Mouse (Mus musculus) midbrain, postnatal 0 days (tissue): ENCODE data around the gene Nrn1l. TPM values are rescaled to one million over a fixed set of nuclear protein-coding genes. Genes with fewer than 3 reads are reported as not detected.

Experiments
- ATAC-seq: fragments of 200-750 bp; cut with Nextera tagmentation; 2 replicates; pipeline ENCODE4 v1.8.0; 2017; ENCODE audit warnings: moderate number of reproducible peaks, mild to moderate bottlenecking, moderate TSS enrichment, moderate library complexity; ENCODE audit not compliant: low FRiP score
- DNase-seq: peaks from one replicate; pipeline ENCODE4 v3.0.0-alpha.2; 2015; ENCODE audit warnings: low spot score
- H3K27ac ChIP-seq: fragments of 300-500 bp; sonication (generic); 2 replicates; pipeline ENCODE4 v1.5.1; 2014; ENCODE audit warnings: low read depth, mild to moderate bottlenecking, low read length, mixed read lengths
- H3K27me3 ChIP-seq: fragments of 300-500 bp; sonication (generic); 2 replicates; pipeline ENCODE4 v1.6.1; 2014; ENCODE audit warnings: low read length, control low read depth, mixed read lengths; ENCODE audit not compliant: insufficient read depth
- H3K36me3 ChIP-seq: fragments of 300-500 bp; sonication (generic); 2 replicates; pipeline ENCODE4 v1.6.1; 2014; ENCODE audit warnings: low read length, control low read depth, mixed read lengths; ENCODE audit not compliant: insufficient read depth
- H3K4me1 ChIP-seq: fragments of 300-500 bp; sonication (generic); 2 replicates; pipeline ENCODE4 v1.6.1; 2014; ENCODE audit warnings: mild to moderate bottlenecking, control low read depth, antibody characterized with exemption, low read length, mixed read lengths; ENCODE audit not compliant: insufficient read depth
- H3K4me2 ChIP-seq: fragments of 300-500 bp; sonication (generic); 2 replicates; pipeline ENCODE4 v1.6.1; 2014; ENCODE audit warnings: low read depth, mild to moderate bottlenecking, low read length, mixed read lengths; ENCODE audit not compliant: poor library complexity, severe bottlenecking
- H3K4me3 ChIP-seq: fragments of 300-500 bp; sonication (generic); 2 replicates; pipeline ENCODE4 v1.5.1; 2014; ENCODE audit warnings: low read depth, mild to moderate bottlenecking, low read length, moderate library complexity
- H3K9ac ChIP-seq: fragments of 300-500 bp; sonication (generic); replicated peaks from 2 replicates; pipeline ENCODE4 v1.6.1; 2014; ENCODE audit warnings: mild to moderate bottlenecking, low read length, moderate library complexity, mixed read lengths; ENCODE audit not compliant: poor library complexity, severe bottlenecking
- H3K9me3 ChIP-seq: fragments of 300-500 bp; sonication (generic); 2 replicates; pipeline ENCODE4 v1.6.1; 2016; ENCODE audit warnings: low read length, control low read depth
- CTCF ChIP-seq: IDR thresholded peaks from 2 replicates; pipeline ENCODE4 v1.5.1; 2016; ENCODE audit warnings: antibody characterized with exemption, mild to moderate bottlenecking
- WGBS: fragments of 180-500 bp; shearing (Covaris S2); extraction: QIAGEN DNeasy Blood & Tissue Kit; methylation state at CpG from one replicate; pipeline ENCODE4 v1.1.7; 2014; 5-methylcytosine and 5-hydroxymethylcytosine counted together
- polyA plus RNA-seq: library from polyadenylated mRNA; unstranded; fragments of >200 nt; fragmentation: Nextera tagmentation; extraction: Ambion mirVana; gene quantifications from 2 replicates; pipeline ENCODE4 v1.2.1, GENCODE M21; 2015
- total RNA-seq: library from RNA; depleted of rRNA; stranded (reverse); fragments of >200 nt; gene quantifications from 2 replicates; pipeline ENCODE4 v1.2.3, GENCODE M21; 2014

Gene Nrn1l
- total and polyA plus RNA-seq, 2 experiments from 2014 or later: 1.3 TPM

GRCm38 (mm10) chr8:105858495-105858894 lies 34.9 kb upstream of the Nrn1l start:
- H3K9ac ChIP-seq: no peak overlapping the region
- WGBS: 85% methylated on average over 5 of the region's 5 CpGs
- H3K4me3 ChIP-seq: no peak overlapping the region
- H3K4me2 ChIP-seq: no peak overlapping the region
- ATAC-seq (no peak), DNase-seq (no peak)
- H3K36me3 ChIP-seq: no peaks in the 10 kb centered on the region
- no peak for TF ChIP-seq CTCF
- H3K27ac ChIP-seq: no peak overlapping the region
- no peaks in the 10 kb centered on the region for H3K27me3 ChIP-seq
- no peaks in the 10 kb centered on the region for H3K9me3 ChIP-seq
- peaks cover 20% of the 10 kb centered on the region for H3K4me1 ChIP-seq

GRCm38 (mm10) chr8:105859314-105859713 lies 34.1 kb upstream of the Nrn1l start:
- H3K4me1 ChIP-seq: peaks cover 23% of the 10 kb centered on the region

GRCm38 (mm10) chr8:105860143-105860981 lies 33.0 kb upstream of the Nrn1l start, which contains the start of gene Nutf2:
Gene Nutf2, plus strand, starts transcription at chr8:105860580.
- Histone ChIP-seq H3K4me3 (peak within 1 kb of the TSS; percentile 59), H3K27ac (peak within 1 kb of the TSS; percentile 86), H3K9me3 (no peaks in the 10 kb centered on the region), H3K4me2 (peak within 1 kb of the TSS; percentile 91), H3K9ac (peak within 1 kb of the TSS; percentile 93), H3K27me3 (no peaks in the 10 kb centered on the region), H3K36me3 (no peaks in the 10 kb centered on the region), H3K4me1 (peaks cover 23% of the 10 kb centered on the region)
- WGBS: under 1% methylated on average over 44 of the region's 59 CpGs
- TF ChIP-seq CTCF: peak; percentile 5; the same call in 1 of the 2 replicates
- ATAC-seq (peak; percentile 96), DNase-seq (peak; percentile 99)

More at GRCm38 (mm10) chr8:105859314-105859713, 34.1 kb upstream of the Nrn1l start:
- Histone ChIP-seq H3K27me3 (no peaks in the 10 kb centered on the region), H3K27ac (no peak overlapping the region), H3K9me3 (no peaks in the 10 kb centered on the region), H3K36me3 (no peaks in the 10 kb centered on the region), H3K4me3 (no peak overlapping the region), H3K4me2 (no peak overlapping the region), H3K9ac (no peak overlapping the region)
- ATAC-seq: no peak
- no peak for DNase-seq
- no peak for TF ChIP-seq CTCF
- WGBS: 71% methylated on average over 5 of the region's 5 CpGs

- Histone ChIP-seq H3K27ac (no peak overlapping the region), H3K36me3 (peaks cover 4% of the 10 kb centered on the region; the same call in 1 of the 2 replicates), H3K4me2 (peak overlapping the region; percentile 91), H3K9ac (peak overlapping the region; percentile 93; the same call in 1 of the 2 replicates), H3K4me3 (peak overlapping the region; percentile 59; the same call in 1 of the 2 replicates), H3K4me1 (peaks cover 17% of the 10 kb centered on the region), H3K9me3 (no peaks in the 10 kb centered on the region), H3K27me3 (no peaks in the 10 kb centered on the region)
- peak; percentile 33 for DNase-seq
- WGBS: 5% methylated on average over 1 of the region's 1 CpGs
- peak; percentile 48 for TF ChIP-seq CTCF
- ATAC-seq: no peak
Measured at GRCm38 (mm10) chr8:105861951-105862350, 31.4 kb upstream of the Nrn1l start.

GRCm38 (mm10) chr8:105866364-105867029 lies 26.9 kb upstream of the Nrn1l start:
- Histone ChIP-seq H3K4me2 (no peak overlapping the region), H3K9ac (no peak overlapping the region), H3K36me3 (peaks cover 12% of the 10 kb centered on the region; the same call in 1 of the 2 replicates), H3K27me3 (no peaks in the 10 kb centered on the region), H3K9me3 (no peaks in the 10 kb centered on the region), H3K4me1 (peaks cover 11% of the 10 kb centered on the region), H3K4me3 (no peak overlapping the region), H3K27ac (no peak overlapping the region)
- TF ChIP-seq CTCF: peak; percentile 63
- DNase-seq (no peak), ATAC-seq (no peak)
- 81% methylated on average over 6 of the region's 6 CpGs for WGBS

- no peak overlapping the region for H3K4me3 ChIP-seq
- no peaks in the 10 kb centered on the region for H3K27me3 ChIP-seq
- no peak overlapping the region for H3K27ac ChIP-seq
- no peaks in the 10 kb centered on the region for H3K4me1 ChIP-seq
- DNase-seq (no peak), ATAC-seq (no peak)
- H3K9me3 ChIP-seq: no peaks in the 10 kb centered on the region
- 90% methylated on average over 6 of the region's 6 CpGs for WGBS
- H3K4me2 ChIP-seq: no peak overlapping the region
- TF ChIP-seq CTCF: no peak
- H3K9ac ChIP-seq: no peak overlapping the region
- H3K36me3 ChIP-seq: peaks cover 40% of the 10 kb centered on the region
Measured at GRCm38 (mm10) chr8:105874301-105874700, 19.1 kb upstream of the Nrn1l start.
